Mouse (Mus musculus): Measurements from ENCODE around the gene Iqsec3. TPM values are rescaled to one million over a fixed set of nuclear protein-coding genes. Genes with fewer than 3 reads are reported as not detected.

Iqsec3 gene
- total and polyA plus RNA-seq, 2 experiments from 2014 or later, result 10.6 to 48.2 TPM

DNA sequence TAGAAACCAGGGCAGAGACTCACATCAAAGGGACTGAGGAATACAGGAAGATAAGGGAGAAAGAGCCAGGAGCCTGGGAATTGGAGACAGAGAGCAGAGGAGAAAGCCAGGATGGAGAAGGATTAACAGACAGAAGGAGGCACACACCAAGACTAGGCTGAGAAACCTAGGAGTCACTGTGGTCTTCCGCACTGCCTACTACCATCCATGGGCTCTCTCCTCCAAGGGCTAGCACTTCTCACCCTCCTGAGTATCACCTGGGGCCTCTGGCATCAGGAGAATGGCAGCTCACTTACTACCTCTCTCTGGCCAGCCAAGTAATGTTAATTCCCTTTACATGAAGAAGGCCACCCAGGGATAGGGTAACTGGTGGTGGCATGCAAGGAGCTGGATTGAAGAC is 21.5 kb upstream of the Iqsec3 start:
- Histone ChIP-seq H3K4me1 (ENCODE audit: insufficient read depth, low read length) (peaks cover 4% of the 10 kb centered on the region; the same call in 1 of the 2 replicates), H3K36me3 (ENCODE audit: insufficient read depth, low read length) (no peaks in the 10 kb centered on the region), H3K9ac (replicated peaks; ENCODE audit: low read length) (no peak overlapping the region), H3K4me2 (ENCODE audit: low read depth, low read length) (no peak overlapping the region), H3K9me3 (ENCODE audit: low read length) (no peaks in the 10 kb centered on the region), H3K27me3 (ENCODE audit: insufficient read depth, low read length) (no peaks in the 10 kb centered on the region), H3K4me3 (ENCODE audit: low read length) (no peak overlapping the region), H3K27ac (no peak overlapping the region)
- TF ChIP-seq CTCF (IDR thresholded peaks at IDR 0.05; ENCODE audit: low read depth), result no peak
- 100% methylated on average over 1 of the region's 1 CpGs for WGBS
- DNase-seq (ENCODE audit: low spot score), result no peak
- no peak for ATAC-seq

DNA sequence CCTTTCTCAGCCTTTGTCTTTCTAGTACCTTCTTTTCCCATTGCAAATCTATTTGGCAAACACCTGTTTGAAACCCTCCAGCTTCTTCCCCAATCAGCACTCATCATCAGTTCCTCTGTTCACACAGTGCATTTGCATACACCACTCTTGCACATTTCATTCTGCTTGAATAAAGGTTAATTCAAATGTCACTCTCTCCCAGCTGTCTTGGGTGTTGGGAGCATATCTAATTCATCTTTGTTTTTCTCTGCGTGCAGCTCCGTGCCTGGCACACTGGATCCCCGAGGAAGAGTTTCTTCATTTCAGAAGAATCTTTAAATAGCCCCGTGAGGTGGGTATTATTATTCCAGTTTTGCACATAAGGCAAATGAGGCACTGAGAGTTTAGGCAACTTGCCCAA is 20.8 kb upstream of the Iqsec3 start:
- no peak overlapping the region for H3K4me2 ChIP-seq (ENCODE audit: low read depth, low read length)
- no peak for DNase-seq (ENCODE audit: low spot score)

DNA sequence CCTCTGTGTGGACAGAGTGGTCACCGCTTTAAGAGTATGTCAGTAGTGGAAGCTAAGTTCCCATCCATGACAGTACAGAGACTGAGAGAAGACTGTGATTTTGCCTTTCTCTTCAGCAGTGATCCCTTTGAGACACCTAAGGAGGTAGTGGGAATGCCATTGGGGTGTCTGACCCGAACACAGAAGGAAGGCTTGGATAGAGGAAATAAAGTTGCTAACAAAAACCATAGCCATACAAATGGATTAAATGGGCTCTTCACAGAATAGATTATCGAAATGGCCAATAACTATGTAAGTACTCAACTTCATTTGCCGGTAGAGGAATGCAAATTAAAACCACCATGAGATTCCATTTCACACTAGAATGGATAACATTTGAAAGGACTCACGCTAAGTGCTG is 17.9 kb upstream of the Iqsec3 start:
- H3K9me3 ChIP-seq (ENCODE audit: low read length), result no peaks in the 10 kb centered on the region
- H3K4me2 ChIP-seq (ENCODE audit: low read depth, low read length), result no peak overlapping the region
- H3K4me3 ChIP-seq (ENCODE audit: low read length), result no peak overlapping the region
- H3K27ac ChIP-seq, result no peak overlapping the region
- no peak for TF ChIP-seq CTCF (IDR thresholded peaks at IDR 0.05; ENCODE audit: low read depth)
- H3K27me3 ChIP-seq (ENCODE audit: insufficient read depth, low read length), result no peaks in the 10 kb centered on the region
- H3K4me1 ChIP-seq (ENCODE audit: insufficient read depth, low read length), result no peaks in the 10 kb centered on the region
- no peaks in the 10 kb centered on the region for H3K36me3 ChIP-seq (ENCODE audit: insufficient read depth, low read length)
- no peak for ATAC-seq
- DNase-seq (ENCODE audit: low spot score), result no peak
- 71% methylated on average over 5 of the region's 5 CpGs for WGBS
- no peak overlapping the region for H3K9ac ChIP-seq (replicated peaks; ENCODE audit: low read length)

More for the DNA sequence above, 20.8 kb upstream of the Iqsec3 start:
- peaks cover 4% of the 10 kb centered on the region; the same call in 1 of the 2 replicates for H3K4me1 ChIP-seq (ENCODE audit: insufficient read depth, low read length)
- no peak for TF ChIP-seq CTCF (IDR thresholded peaks at IDR 0.05; ENCODE audit: low read depth)
- no peak overlapping the region for H3K4me3 ChIP-seq (ENCODE audit: low read length)
- WGBS, result 14% methylated on average over 4 of the region's 4 CpGs
- no peak overlapping the region for H3K27ac ChIP-seq
- no peaks in the 10 kb centered on the region for H3K9me3 ChIP-seq (ENCODE audit: low read length)
- ATAC-seq, result no peak
- no peaks in the 10 kb centered on the region for H3K27me3 ChIP-seq (ENCODE audit: insufficient read depth, low read length)
- H3K36me3 ChIP-seq (ENCODE audit: insufficient read depth, low read length), result no peaks in the 10 kb centered on the region
- no peak overlapping the region for H3K9ac ChIP-seq (replicated peaks; ENCODE audit: low read length)

DNA sequence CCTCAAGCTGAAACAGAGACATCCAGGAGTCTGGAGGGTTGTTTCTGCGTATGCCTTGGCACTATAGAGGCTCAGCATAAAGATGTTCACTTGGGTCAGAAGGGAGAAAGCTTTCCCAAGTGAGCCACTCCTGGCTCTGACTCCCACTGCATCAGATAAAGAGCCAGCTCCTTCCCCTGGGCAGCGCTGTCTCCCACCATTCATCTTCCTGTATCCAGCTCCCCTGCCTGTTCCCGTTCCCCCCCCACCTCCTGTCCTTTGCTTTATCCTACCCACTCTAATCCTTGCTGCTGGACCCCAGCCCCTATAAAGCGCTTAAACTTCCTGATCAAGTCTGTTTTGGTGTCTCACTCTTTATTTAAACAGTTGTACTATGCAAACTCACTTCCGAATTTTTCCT is 1.2 kb downstream of the Iqsec3 start:
- 25% methylated on average over 5 of the region's 5 CpGs for WGBS
- peak overlapping the region; percentile 61 for H3K4me2 ChIP-seq (ENCODE audit: low read depth, low read length)
- peak overlapping the region; percentile 57 for H3K4me3 ChIP-seq (ENCODE audit: low read length)
- H3K36me3 ChIP-seq (ENCODE audit: insufficient read depth, low read length), result no peaks in the 10 kb centered on the region
- ATAC-seq (no peak), DNase-seq (ENCODE audit: low spot score) (no peak)
- H3K27me3 ChIP-seq (ENCODE audit: insufficient read depth, low read length), result no peaks in the 10 kb centered on the region
- H3K27ac ChIP-seq, result no peak overlapping the region
- peaks cover 3% of the 10 kb centered on the region; the same call in 1 of the 2 replicates for H3K4me1 ChIP-seq (ENCODE audit: insufficient read depth, low read length)
- H3K9me3 ChIP-seq (ENCODE audit: low read length), result no peaks in the 10 kb centered on the region
- peak overlapping the region; percentile 62 for H3K9ac ChIP-seq (replicated peaks; ENCODE audit: low read length)
- no peak for TF ChIP-seq CTCF (IDR thresholded peaks at IDR 0.05; ENCODE audit: low read depth)

DNA sequence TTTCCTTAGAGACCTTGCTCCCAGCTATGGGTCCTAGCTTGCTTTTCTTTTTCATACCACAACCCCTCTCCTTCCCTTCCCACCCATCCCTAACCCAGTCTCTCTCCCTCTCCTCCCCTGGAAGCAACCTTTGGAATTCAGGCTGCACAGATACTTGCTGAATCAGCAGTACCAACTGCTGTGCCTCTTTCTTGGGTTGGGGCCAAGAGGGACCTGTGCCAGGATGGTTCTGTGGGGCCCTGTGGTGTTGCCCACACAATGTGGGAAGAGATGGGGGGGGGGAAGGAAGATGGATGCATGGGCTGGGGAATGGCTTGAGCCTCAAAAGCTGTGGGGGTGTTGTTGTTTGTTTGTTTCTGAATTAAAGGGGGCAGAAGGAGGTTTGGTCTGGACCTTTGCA is 5.2 kb downstream of the Iqsec3 start:
- H3K36me3 ChIP-seq (ENCODE audit: insufficient read depth, low read length), result no peaks in the 10 kb centered on the region
- H3K9me3 ChIP-seq (ENCODE audit: low read length), result no peaks in the 10 kb centered on the region
- no peak overlapping the region for H3K27ac ChIP-seq
- no peak overlapping the region for H3K9ac ChIP-seq (replicated peaks; ENCODE audit: low read length)
- no peaks in the 10 kb centered on the region for H3K27me3 ChIP-seq (ENCODE audit: insufficient read depth, low read length)
- 0 out of 2 replicates have a peak overlapping the region, but pooled peaks have one; percentile 1 for H3K4me2 ChIP-seq (ENCODE audit: low read depth, low read length)
- no peak for ATAC-seq
- TF ChIP-seq CTCF (IDR thresholded peaks at IDR 0.05; ENCODE audit: low read depth), result no peak
- H3K4me1 ChIP-seq (ENCODE audit: insufficient read depth, low read length), result no peaks in the 10 kb centered on the region; the same call in 1 of the 2 replicates
- DNase-seq (ENCODE audit: low spot score), result no peak
- H3K4me3 ChIP-seq (ENCODE audit: low read length), result no peak overlapping the region

DNA sequence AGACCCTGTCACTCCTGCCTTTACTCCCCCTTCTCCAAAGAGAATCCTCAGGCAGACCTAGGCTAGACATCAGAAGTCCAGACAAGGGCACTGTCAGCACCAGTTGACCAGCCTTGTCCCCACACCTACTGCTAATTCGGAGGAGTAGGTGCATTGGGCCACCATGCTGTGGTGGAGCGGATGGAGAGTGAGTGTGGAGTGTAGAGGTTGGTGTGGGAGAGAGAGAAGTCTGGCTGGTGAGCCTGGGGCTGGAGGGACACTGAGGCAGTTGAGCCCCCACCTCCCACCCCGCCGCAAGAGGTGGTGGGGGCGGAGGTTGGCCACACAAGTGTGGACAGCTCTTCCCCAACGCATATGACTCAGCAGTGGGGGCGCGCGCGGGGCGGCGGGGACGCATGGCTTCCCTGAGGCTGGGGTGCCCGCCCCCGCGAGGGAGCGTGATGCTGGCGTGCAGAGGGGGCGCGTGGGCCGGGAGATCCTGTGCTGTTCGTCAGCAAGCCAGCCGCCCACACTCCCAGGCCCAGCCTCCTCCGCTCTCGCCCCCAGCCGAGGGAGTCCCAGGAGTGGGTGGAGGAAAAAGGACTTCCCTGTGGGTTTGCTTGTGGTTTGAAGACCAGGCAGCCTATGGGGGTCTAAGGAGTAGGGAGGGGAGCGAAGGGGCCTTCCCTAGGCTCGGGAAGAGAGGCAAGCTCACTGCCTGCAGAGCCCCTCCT is 10.7 kb downstream of the Iqsec3 start:
- ATAC-seq, result peak; percentile 48
- H3K9ac ChIP-seq (replicated peaks; ENCODE audit: low read length), result 0 out of 2 replicates have a peak overlapping the region, but pooled peaks have one; percentile 30
- H3K4me3 ChIP-seq (ENCODE audit: low read length), result no peak overlapping the region
- H3K4me1 ChIP-seq (ENCODE audit: insufficient read depth, low read length), result 0 out of 2 replicates have a peak, but pooled peaks cover 3% of the 10 kb centered on the region
- TF ChIP-seq CTCF (IDR thresholded peaks at IDR 0.05; ENCODE audit: low read depth), result no peak
- no peaks in the 10 kb centered on the region for H3K36me3 ChIP-seq (ENCODE audit: insufficient read depth, low read length)
- peak overlapping the region; percentile 36 for H3K4me2 ChIP-seq (ENCODE audit: low read depth, low read length)
- peak; percentile 15 for DNase-seq (ENCODE audit: low spot score)
- no peaks in the 10 kb centered on the region for H3K9me3 ChIP-seq (ENCODE audit: low read length)
- no peak overlapping the region for H3K27ac ChIP-seq
- 10% methylated on average over 26 of the region's 28 CpGs for WGBS
- no peaks in the 10 kb centered on the region for H3K27me3 ChIP-seq (ENCODE audit: insufficient read depth, low read length)

DNA sequence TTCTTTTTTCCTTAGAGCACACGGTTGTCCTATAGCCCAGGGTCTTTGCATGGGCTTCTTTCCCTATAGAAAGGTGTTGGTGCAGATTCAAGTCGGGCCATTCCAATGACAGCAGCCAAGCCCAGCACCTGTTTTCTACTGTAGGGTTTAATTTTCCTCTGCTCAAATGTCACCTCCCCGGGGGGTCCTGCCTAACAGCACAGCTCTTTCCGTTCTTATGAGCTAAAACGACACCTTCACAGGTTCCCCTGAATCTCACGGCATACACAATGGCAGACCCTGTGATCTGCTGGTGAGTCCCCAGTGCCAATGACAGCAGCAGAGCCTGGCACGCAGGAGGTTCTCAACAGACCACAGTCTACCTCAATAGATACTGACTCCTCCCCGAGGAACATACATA is 16.1 kb downstream of the Iqsec3 start:
- H3K27ac ChIP-seq, result no peak overlapping the region
- H3K36me3 ChIP-seq (ENCODE audit: insufficient read depth, low read length), result no peaks in the 10 kb centered on the region
- DNase-seq (ENCODE audit: low spot score) (no peak), ATAC-seq (no peak)
- TF ChIP-seq CTCF (IDR thresholded peaks at IDR 0.05; ENCODE audit: low read depth), result no peak
- H3K4me1 ChIP-seq (ENCODE audit: insufficient read depth, low read length), result peaks cover 33% of the 10 kb centered on the region
- no peaks in the 10 kb centered on the region for H3K27me3 ChIP-seq (ENCODE audit: insufficient read depth, low read length)
- H3K9me3 ChIP-seq (ENCODE audit: low read length), result no peaks in the 10 kb centered on the region
- WGBS, result 53% methylated on average over 8 of the region's 8 CpGs
- H3K4me2 ChIP-seq (ENCODE audit: low read depth, low read length), result no peak overlapping the region
- no peak overlapping the region for H3K4me3 ChIP-seq (ENCODE audit: low read length)
- no peak overlapping the region for H3K9ac ChIP-seq (replicated peaks; ENCODE audit: low read length)

All from hindbrain, postnatal 0 days (tissue).